Mouse (Mus musculus) limb, embryonic 10.5 days (tissue): ENCODE data around the gene Sc5d. TPM values are rescaled to one million over a fixed set of nuclear protein-coding genes. Genes with fewer than 3 reads are reported as not detected.

Source experiments
- DNase-seq: peaks from one replicate; pipeline ENCODE4 v3.0.0-alpha.2; 2017; ENCODE audit warnings: low spot score
- H3K27ac ChIP-seq: fragments of 300-500 bp; sonication (generic); 2 replicates; pipeline ENCODE4 v1.5.1; 2016; ENCODE audit warnings: mild to moderate bottlenecking
- H3K27me3 ChIP-seq: fragments of 300-500 bp; sonication (generic); 2 replicates; pipeline ENCODE4 v1.6.1; 2016; ENCODE audit warnings: low read depth, mild to moderate bottlenecking; ENCODE audit not compliant: poor library complexity, severe bottlenecking
- H3K36me3 ChIP-seq: fragments of 300-500 bp; sonication (generic); 2 replicates; pipeline ENCODE4 v1.6.1; 2016; ENCODE audit warnings: mild to moderate bottlenecking, moderate library complexity
- H3K4me1 ChIP-seq: fragments of 300-500 bp; sonication (generic); 2 replicates; pipeline ENCODE4 v1.6.1; 2016
- H3K4me3 ChIP-seq: fragments of 300-500 bp; sonication (generic); 2 replicates; pipeline ENCODE4 v1.5.1; 2016; ENCODE audit warnings: mild to moderate bottlenecking, moderate library complexity
- H3K9me3 ChIP-seq: fragments of 300-500 bp; sonication (generic); replicated peaks from 2 replicates; pipeline ENCODE4 v1.6.1; 2016; ENCODE audit warnings: mild to moderate bottlenecking
- WGBS: fragments of 180-500 bp; shearing (Covaris S2); methylation state at CpG from one replicate; pipeline ENCODE4 v1.1.7; 2016; 5-methylcytosine and 5-hydroxymethylcytosine counted together
- polyA plus RNA-seq: library from polyadenylated mRNA; unstranded; fragments of >200 nt; fragmentation: Nextera tagmentation; extraction: Ambion mirVana; gene quantifications from 2 replicates; pipeline ENCODE4 v1.2.1, GENCODE M21; 2016

Gene Sc5d
- polyA plus RNA-seq, 1 experiment from 2014 or later = 63.2 TPM

GRCm38 (mm10) chr9:42208463-42208862, 55.6 kb downstream of the Sc5d start:
- DNase-seq = no peak
- 42% methylated on average over 5 of the region's 5 CpGs for WGBS

GRCm38 (mm10) chr9:42206750-42207149, 57.3 kb downstream of the Sc5d start:
- Histone ChIP-seq H3K36me3 (no peaks in the 10 kb centered on the region), H3K27ac (peak overlapping the region; percentile 32; the same call in 1 of the 2 replicates), H3K4me3 (no peak overlapping the region), H3K4me1 (peaks cover 20% of the 10 kb centered on the region), H3K27me3 (no peaks in the 10 kb centered on the region), H3K9me3 (no peaks in the 10 kb centered on the region)
- no peak for DNase-seq
- 96% methylated on average over 1 of the region's 1 CpGs for WGBS

More at GRCm38 (mm10) chr9:42208463-42208862, 55.6 kb downstream of the Sc5d start:
- no peaks in the 10 kb centered on the region for H3K36me3 ChIP-seq
- peaks cover 2% of the 10 kb centered on the region; the same call in 1 of the 2 replicates for H3K27me3 ChIP-seq
- H3K4me3 ChIP-seq = no peak overlapping the region
- H3K9me3 ChIP-seq = no peaks in the 10 kb centered on the region
- peak overlapping the region; percentile 14; the same call in 1 of the 2 replicates for H3K27ac ChIP-seq
- peaks cover 20% of the 10 kb centered on the region for H3K4me1 ChIP-seq

- no peak overlapping the region for H3K4me3 ChIP-seq
- no peaks in the 10 kb centered on the region for H3K36me3 ChIP-seq
- peaks cover 9% of the 10 kb centered on the region for H3K4me1 ChIP-seq
- no peak overlapping the region for H3K27ac ChIP-seq
- H3K9me3 ChIP-seq = no peaks in the 10 kb centered on the region
- no peak for DNase-seq
- 93% methylated on average over 5 of the region's 5 CpGs for WGBS
- H3K27me3 ChIP-seq = no peaks in the 10 kb centered on the region
Observed at GRCm38 (mm10) chr9:42202271-42202670, 61.8 kb downstream of the Sc5d start.

Other genes starting within 250 kb of the Sc5d start
- gene Sorl1, start 140.0 kb downstream of the Sc5d start, polyA plus RNA-seq = 4.3 and 6.6 TPM in 2 replicates
- 0.03 and 0.05 TPM in 2 replicates for gene Tecta, start 135.7 kb upstream of the Sc5d start, polyA plus RNA-seq
- gene Tbcel, start 243.6 kb upstream of the Sc5d start, polyA plus RNA-seq = 3.1 and 4.0 TPM in 2 replicates